Mouse (Mus musculus) ES-E14 (cell line): Measurements from ENCODE around the gene Spop.

Experiments used
- HCFC1 ChIP-seq: IDR thresholded peaks from 2 replicates; pipeline ENCODE4 v1.6.1; 2012; ENCODE audit warnings: low read length, inconsistent platforms, borderline replicate concordance; ENCODE audit not compliant: insufficient read depth
- MAFK ChIP-seq: IDR thresholded peaks from 2 replicates; pipeline ENCODE4 v1.6.1; 2014; ENCODE audit warnings: mild to moderate bottlenecking, low read depth, low read length, inconsistent platforms; ENCODE audit not compliant: insufficient read depth
- ZNF384 ChIP-seq: IDR thresholded peaks from 2 replicates; pipeline ENCODE4 v1.6.1; 2012; ENCODE audit warnings: low read depth, low read length, inconsistent platforms

DNA sequence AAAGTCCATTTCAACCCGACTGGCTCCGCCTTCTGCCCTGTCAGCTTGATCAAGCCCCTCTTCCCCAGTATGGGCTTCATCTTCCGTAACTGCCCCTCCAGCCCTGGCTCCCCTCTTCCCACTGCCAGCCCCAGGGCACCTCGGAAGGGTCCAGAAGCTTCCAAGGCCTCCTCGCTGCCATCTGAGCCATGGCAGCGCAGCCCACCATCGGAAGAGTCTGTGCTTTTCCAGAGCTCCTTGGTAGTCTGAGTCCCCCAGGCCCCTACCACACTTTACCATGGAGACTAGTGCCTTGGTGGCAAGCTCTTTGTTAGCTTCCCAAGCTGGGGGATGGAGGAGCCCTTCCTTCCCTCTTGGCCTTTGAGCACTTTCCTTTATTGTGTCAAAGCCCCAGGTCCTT lies 33.2 kb upstream of the Spop start:
- TF ChIP-seq ZNF384 (no peak), HCFC1 (no peak), MAFK (no peak)
